Mouse (Mus musculus) thymus, postnatal 36 days (tissue): Measurements from ENCODE around the gene Saxo1.
A peak's percentile ranks its signal among the peaks of the same experiment; 100 is the strongest.

ENCODE experiments used
- DNase-seq, 2 experiments: peaks; one replicate each; pipeline ENCODE4 v3.0.0; 2022; ENCODE audit warnings: mixed read lengths in 2 of 2

Gene Saxo1

DNA sequence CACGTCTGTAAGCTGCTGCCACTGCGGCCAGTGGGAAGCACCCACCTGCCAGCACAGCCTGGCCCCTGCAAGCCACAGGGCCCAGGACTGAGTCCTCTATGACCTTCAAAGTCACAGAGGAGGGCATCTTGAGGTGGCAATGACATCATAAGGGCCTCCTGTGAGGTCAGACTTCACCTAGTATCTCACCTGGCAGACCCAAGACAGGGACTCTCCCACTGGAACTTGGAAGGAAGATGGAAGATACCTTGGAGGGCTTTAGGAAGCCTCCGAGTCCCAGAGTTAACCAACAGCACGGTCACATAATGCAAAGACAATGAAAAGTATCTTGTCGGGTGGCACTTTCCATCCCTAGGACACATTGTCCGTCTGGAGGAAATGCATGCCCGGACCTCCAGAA lies at the start of gene Saxo1:
Gene Saxo1 (minus strand): TSS at position 101 of the 400 bp plus-strand sequence.
- DNase-seq: no peak

DNA sequence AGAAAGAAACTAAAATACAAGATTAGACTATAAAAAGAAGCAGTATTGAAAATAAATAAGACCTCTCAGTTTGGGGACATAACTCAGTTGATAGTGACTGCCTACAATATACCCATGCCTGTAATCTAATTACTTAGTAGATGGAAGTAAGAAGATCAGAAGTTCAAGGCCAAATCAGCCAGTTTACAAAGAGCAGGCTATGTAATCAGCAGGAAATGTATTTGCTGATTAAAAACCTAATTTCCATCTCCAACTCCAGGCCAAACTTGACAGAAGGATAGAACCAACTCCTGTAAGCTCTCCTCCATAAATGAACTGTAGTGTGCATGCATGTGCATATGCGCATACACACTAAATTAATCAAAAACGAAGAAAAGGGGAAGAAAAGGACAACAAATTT lies 33.2 kb upstream of the Saxo1 start:
- no peak for DNase-seq

DNA sequence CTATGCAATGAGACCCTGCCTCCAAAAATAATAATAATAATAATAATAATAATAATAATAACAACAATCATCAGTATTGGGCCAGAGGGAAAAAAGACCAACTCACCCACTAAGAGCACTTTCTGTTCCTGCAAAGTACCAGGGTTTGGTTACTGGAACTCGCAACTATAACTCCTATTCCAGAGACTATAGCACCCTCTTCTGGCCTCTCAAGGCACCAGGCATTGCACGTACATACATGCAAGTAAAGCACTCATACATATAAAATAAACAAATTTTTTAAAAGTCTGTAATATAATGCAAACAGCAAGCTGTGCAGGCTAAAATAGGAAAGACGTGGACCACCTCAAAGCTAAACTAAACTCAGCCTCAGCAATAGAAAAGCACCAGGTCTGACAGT lies 30.1 kb upstream of the Saxo1 start:
- DNase-seq: peak in 1 of 2 experiments; percentile 9

GRCm38 (mm10) chr4:86580591-86580990 lies 22.5 kb upstream of the Saxo1 start:
- DNase-seq: no peak

DNA sequence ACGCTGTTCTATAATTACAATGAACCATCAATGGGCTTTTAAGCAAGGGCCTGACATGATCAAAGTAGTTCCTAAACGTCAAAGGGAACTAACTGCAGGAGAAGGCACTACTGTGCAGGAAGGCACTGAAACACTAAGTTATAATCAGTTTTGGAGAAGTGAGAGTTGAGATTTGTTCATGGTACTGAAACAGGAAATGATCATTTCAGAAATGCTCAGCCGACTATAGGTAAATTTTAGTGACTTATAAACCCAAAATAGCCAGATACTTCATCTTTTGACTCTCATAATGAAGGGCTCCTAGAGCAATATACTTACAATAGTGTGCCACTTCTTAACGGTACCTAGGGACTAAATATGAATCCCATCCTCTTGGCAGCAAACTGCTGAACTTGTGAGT lies 21.9 kb upstream of the Saxo1 start:
- DNase-seq: no peak

DNA sequence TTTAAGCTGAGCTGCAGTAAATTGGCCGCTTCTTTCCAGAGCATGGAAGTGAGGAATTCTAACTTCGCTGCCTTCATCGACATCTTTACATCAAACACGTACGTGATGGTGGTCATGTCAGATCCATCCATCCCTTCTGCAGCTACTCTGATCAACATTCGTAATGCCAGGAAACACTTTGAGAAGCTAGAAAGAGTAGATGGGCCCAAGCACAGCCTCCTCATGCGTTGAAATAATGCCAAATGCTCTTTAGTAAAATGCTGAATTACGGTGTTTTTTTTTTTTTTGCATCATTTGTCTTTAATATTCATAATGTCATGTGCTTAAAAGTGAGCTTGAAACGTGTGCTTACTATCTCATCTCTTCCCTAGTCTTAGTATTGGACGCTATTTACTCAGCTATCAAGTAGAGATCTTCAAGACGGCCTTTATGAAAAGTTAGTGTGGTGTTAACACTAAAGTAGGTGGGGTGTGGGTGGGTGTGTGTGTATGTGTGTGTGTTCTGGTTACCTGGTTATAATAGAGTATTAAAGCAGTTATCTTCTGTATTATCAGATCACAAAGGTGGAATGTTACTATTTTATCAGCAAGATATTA lies 18.6 kb upstream of the Saxo1 start:
- DNase-seq: no peak

DNA sequence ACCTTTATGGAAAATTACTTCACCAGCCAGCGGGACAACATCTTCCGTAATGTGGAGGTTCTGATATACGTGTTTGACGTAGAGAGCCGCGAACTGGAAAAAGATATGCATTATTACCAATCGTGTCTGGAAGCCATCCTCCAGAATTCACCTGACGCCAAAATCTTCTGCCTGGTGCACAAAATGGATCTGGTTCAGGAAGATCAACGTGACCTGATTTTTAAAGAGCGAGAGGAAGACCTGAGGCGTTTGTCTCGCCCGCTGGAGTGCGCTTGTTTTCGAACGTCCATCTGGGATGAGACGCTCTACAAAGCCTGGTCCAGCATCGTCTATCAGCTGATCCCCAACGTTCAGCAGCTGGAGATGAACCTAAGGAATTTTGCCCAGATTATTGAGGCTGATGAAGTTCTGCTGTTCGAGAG lies 18.0 kb upstream of the Saxo1 start:
- no peak for DNase-seq

DNA sequence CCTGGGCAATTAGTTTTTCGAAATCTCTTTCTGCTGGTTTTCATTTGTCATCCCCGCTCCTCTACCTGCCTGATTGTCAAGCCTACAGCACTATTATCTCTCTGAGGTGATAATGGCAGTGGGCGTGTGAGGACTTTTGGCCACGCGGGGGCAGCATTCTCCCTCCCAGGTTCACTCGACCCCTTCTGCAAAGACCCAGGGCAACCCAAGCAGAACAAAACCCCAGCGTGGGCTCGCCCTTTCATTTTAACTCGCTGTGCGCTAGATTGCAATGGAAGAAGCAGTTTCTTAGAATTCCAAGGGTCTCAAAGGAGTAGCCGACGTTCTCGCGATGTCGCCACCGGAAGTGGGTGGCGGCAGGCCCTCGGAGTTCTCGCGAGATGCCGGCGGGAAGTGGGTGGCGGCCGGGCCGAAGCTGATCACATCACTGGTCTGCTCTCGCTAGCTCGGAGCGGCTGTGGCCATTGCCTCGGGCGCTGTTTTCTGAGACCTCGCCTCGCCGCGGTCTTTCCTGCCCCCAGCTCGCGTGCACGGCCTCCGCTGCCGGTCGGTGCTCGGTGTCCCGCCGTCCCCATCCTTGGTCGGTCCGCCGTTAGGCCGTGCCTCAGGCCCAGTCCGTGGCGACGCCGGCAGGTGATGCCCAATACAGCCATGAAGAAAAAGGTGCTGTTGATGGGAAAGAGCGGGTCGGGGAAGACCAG lies 17.3 kb upstream of the Saxo1 start, which contains the start of gene Rraga:
Gene Rraga (plus strand): TSS at position 386 of the 701 bp plus-strand sequence.
- peak; percentile 94 to 95 for DNase-seq

DNA sequence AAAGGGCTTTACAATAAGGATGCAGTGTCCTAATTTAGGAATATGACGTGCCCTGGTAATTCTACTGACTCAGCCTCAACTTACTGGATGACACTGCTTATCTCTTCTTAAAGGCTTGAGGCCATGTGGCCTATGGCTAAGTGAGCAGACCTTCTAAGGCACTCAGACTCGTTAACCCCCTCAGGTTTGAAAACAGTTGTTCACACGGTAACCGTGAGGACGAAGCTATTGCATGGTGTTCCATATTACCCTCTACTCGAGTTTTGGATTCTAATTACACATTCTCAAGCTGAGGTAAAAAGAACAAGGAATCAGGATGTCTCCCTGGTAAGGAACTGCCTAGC lies 16.8 kb upstream of the Saxo1 start:
- no peak for DNase-seq

DNA sequence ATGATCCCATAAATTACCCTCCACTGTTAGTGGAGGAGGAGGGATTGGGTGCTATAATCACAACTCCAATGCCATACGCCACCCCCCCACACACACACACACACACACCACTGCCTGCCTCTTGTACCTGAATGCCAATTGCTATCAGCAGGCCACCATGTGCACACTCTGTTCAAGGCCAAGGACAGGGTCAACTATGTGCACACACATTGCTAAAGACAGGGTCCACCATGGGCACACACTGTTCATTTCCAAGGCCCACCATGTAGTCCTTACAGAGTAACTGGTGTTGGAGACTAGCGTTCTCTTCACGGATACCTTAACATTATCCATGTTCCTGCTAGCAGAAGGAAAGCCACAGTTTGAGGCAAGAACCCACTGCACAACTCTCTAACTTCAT lies 2.9 kb upstream of the Saxo1 start:
- no peak for DNase-seq

DNA sequence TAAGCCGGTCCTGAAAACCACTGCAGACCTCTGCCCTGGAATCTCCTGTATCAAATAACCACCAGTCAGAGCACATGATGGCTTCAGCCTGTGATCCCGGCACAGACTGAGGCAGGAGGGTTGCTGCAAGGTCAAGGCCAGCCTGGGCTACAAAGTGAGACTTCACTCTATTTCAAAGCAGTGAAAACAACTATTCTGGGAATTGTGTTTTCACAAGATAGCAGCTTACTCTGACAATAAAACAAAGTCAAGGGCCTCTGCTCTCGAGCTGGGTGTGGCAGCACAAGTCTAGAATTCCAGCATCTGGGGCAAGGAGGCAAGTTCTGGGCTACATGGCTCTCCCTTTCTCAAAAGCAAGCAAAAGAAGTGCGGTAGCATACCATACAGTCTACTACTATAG lies 878 bp upstream of the Saxo1 start:
- no peak for DNase-seq

DNA sequence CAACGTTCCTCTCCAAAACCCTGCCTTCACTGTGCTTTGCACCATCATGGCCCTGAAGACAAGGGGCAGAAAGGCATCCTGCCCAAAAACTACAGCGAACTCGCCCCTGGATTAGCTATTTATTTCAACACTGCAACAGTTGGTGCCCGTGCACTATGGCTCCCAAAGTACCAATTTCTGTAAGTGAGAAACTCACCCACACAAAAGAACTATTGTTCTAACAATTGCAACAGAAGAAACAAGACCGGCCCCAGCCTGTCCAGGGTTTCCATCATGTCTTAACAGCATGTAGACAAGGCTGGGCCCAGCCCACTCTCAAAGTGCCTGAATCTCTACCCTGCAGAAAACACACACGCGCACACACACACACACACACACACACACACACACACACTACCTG lies 757 bp downstream of the Saxo1 start:
- DNase-seq: no peak

DNA sequence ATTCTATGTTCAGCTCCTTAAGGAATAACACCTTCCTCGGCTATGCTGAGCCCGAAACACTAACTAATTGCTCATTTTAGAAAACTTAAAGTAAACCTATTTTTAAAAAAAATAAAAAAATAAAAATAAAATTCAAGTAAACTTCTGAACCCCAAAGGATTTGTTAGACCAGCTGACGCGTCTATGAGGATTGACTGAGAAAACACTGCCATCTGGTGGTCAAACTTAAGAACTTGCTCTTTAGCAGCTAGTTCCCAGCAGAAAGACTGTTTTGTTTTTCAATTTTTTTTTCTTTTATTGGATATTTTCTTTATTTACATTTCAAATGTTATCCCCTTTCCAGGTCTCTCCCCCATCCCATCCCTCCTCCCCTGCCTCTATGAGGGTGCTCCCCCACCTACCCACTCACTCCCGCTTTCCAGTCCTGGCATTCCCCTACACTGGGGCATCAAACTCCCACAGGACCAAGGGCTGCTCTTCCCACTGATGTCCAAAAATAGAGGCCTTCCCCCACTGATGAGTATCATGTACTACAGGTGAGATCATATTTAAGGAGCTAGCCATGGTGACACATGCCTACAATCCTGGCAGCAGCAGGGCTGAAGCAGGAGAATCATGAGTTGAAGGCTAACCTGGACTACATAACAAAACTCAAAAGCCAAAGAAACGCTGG lies 3.0 kb downstream of the Saxo1 start:
- no peak for DNase-seq

DNA sequence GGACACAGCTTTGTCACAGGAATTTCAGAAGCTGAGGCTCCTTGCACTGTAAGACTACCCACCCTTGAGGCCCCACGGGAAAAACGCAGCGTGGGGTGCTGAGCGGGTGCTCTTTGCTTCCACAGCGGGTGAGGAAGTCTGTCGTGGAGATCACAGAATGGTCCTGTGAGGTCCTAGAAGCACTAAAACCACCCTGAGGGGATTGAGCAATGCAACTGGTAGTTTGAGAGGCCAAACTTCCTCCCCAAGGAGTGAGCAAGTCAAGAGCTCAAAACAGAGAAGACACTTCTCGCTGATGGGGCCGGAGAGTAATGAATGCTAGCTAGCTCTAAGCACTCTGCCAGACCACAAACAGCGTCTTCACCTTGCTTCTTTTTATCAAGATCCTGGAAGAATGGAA lies 9.8 kb downstream of the Saxo1 start:
- no peak for DNase-seq

DNA sequence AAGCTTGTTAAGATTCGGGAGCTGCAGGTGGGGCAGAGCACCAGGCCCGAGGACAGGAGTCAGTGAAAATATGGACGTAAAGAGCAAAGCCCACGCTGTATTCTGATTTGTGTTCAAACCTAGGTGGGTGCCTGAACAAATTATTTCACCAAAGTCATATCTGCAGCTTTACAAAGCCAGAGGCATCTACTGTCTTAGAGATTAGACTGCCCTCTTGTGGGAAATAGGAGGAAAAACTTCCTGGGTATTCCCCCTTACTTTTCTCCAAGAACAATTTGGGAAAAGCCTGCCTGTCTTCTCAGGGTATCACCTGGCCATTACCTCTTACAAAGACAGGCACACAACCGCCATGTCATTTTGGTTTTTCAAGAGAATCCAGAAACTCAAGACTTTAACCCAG lies 12.5 kb downstream of the Saxo1 start:
- DNase-seq: no peak

GRCm38 (mm10) chr4:86543999-86544398 lies 14.1 kb downstream of the Saxo1 start:
- no peak for DNase-seq

DNA sequence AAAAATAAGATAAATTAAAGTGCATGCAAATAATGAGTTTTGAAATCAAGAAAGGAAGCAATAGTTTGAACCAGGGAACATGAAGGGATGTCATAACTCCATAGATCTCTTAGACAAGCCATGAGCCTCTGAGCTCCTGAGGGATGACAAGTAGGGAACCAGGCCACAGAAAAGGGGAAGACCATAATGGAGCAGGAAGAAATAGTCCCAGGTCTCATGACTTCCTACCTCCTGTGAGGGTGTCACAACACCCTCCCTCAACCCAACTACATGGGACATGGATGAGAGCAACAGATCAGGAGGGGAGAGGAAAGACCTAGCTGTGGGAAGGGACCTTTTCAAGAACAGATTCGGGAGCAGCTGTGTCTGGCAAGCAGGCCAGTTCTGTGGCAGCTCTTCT lies 16.6 kb downstream of the Saxo1 start:
- no peak for DNase-seq

DNA sequence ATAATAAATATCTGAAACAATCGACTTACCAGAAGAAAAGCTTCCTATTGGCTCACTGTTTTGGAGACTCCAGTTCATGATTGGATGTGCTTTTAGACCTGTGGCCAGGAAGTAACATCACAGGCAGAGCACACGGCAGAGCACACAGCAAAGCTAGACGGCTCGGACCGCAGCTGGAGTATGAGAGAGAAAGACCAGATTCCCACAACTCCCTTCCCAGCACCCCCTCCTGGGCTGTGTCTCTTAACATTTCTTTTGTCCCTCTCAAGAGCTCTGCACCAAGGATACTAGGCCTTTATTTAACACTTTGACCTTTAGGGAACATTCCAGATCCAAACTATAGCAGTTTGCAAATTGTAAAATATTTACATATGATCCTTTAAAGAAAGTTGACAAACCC lies 19.2 kb downstream of the Saxo1 start:
- DNase-seq: no peak

- DNase-seq: peak; percentile 9 to 12
Measured at GRCm38 (mm10) chr4:86537972-86538371, 20.2 kb downstream of the Saxo1 start.

GRCm38 (mm10) chr4:86534091-86534481 lies 24.0 kb downstream of the Saxo1 start:
- DNase-seq: no peak

- DNase-seq: no peak
Measured at GRCm38 (mm10) chr4:86533406-86534090, 24.6 kb downstream of the Saxo1 start.

DNA sequence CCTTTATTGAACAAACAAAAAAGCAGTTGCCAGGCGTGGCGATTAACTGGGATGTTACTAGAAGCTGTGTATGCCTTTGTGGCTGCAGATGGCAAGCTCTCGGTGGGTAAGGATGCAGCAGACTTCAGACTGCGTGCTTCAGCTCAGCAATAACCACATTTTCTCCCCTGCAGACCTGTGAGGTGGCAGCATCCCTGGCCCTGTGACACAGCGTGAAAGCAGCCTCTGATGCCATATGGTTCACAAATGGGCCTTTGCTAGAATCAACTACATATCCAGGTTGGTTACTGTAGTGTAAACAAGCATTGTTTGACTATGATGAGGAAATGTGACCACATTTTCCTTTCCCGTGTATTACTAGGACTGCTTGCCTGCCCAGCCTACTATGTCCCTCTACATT lies 29.0 kb downstream of the Saxo1 start:
- no peak for DNase-seq
